Mouse (Mus musculus) mouse trophoblast stem cell (cell line): ENCODE measurements around the gene Zfp143.

Source experiments
- in situ Hi-C, 2 experiments: fragments of 300-500 bp; cut with MseI, MboI; formaldehyde crosslinking; loops; 2 replicates in 1 of 2; 3 replicates in 1 of 2; pipeline ENCODE4 v1.15.1; 2025

The Zfp143 gene

DNA sequence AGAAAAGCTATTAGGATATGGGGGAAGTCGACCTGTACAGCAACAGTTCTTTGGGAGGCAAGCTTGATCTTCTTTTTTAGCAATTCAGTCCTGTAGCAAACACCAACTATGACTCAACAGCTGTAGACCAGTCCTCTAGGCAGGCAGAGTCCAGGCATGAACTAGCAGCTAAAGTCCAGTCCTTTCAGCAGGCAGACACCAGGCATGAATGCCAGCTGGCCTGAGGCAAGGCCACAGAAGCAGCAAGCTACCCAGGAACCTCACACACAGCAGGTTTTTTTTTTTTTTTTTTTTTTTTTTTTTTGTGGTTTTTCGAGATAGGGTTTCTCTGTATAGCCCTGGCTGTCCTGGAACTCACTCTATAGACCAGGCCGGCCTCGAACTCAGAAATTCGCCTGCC is 73.0 kb downstream of the Zfp143 start:
- in situ Hi-C loops = no loop called here

DNA sequence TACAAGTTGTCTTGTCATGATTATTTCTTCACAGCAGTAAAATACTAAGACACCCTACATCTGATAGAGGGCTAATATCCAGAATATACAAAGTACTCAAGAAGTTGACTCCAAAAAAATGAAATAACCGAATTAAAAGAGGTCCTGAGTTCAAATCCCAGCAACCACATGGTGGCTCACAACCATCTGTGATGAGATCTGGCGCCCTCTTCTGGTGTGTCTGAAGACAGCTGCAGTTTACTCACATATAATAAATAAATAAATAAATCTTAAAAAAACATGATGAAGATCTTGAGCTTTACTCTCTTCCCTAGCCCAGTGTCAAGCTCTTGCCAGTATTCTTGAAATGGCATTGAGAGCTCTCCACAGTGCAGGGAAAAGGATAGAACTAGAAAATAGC is 77.5 kb downstream of the Zfp143 start:
- in situ Hi-C loops = no loop called here

DNA sequence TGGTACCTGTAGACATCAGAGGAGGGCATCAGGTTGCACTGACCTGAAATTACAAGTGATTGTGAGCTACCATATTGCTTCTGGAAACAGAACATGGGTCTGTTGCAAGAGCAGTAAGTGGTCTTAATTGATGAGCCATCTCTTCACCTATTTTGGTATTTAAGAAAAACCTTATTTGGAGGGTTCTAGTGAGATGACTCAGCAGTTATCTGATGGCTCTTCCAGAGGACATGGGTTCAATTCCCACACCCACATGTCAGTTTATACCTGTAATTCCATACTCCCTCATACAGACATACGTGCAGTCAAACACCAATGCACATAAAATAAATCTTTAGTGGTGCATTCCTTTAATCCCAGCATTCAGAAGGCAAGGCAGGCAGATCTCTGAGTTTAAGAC is 82.8 kb downstream of the Zfp143 start:
- in situ Hi-C loops = no loop called here
